Mouse (Mus musculus) heart, embryonic 16.5 days (tissue): Measurements from ENCODE around the gene Hsd3b6. TPM values are rescaled to one million over a fixed set of nuclear protein-coding genes. Genes with fewer than 3 reads are reported as not detected.

Experiments used
- ATAC-seq: fragments of 200-750 bp; cut with Nextera tagmentation; replicated peaks from 2 replicates; pipeline ENCODE4 v1.8.0; 2017; ENCODE audit warnings: moderate number of reproducible peaks; ENCODE audit not compliant: insufficient read depth, low FRiP score; ENCODE audit errors: extremely low read depth
- H3K27ac ChIP-seq: fragments of 300-500 bp; sonication (generic); 2 replicates; pipeline ENCODE4 v1.5.1; 2014; ENCODE audit warnings: mild to moderate bottlenecking, low read length, control low read depth, moderate library complexity
- H3K27me3 ChIP-seq: fragments of 300-500 bp; sonication (generic); 2 replicates; pipeline ENCODE4 v1.6.1; 2014; ENCODE audit warnings: low read length, mixed read lengths; ENCODE audit not compliant: control insufficient read depth, insufficient read depth
- H3K36me3 ChIP-seq: fragments of 300-500 bp; sonication (generic); 2 replicates; pipeline ENCODE4 v1.6.1; 2014; ENCODE audit not compliant: control insufficient read depth, insufficient read depth
- H3K4me1 ChIP-seq: fragments of 300-500 bp; sonication (generic); 2 replicates; pipeline ENCODE4 v1.6.1; 2014; ENCODE audit warnings: low read length, mixed read lengths; ENCODE audit not compliant: control insufficient read depth, insufficient read depth
- H3K4me2 ChIP-seq: fragments of 300-500 bp; sonication (generic); 2 replicates; pipeline ENCODE4 v1.6.1; 2014; ENCODE audit warnings: low read depth, mild to moderate bottlenecking, control low read depth, low read length
- H3K4me3 ChIP-seq: fragments of 300-500 bp; sonication (generic); 2 replicates; pipeline ENCODE4 v1.5.1; 2014; ENCODE audit warnings: mild to moderate bottlenecking, control low read depth, low read length
- H3K9ac ChIP-seq: fragments of 300-500 bp; sonication (generic); 2 replicates; pipeline ENCODE4 v1.6.1; 2014; ENCODE audit warnings: low read length, control low read depth
- H3K9me3 ChIP-seq: fragments of 300-500 bp; sonication (generic); replicated peaks from 2 replicates; pipeline ENCODE4 v1.6.1; 2016; ENCODE audit warnings: low read length; ENCODE audit not compliant: control insufficient read depth
- WGBS: fragments of 180-500 bp; shearing (Covaris S2); extraction: QIAGEN DNeasy Blood & Tissue Kit; methylation state at CpG from one replicate; pipeline ENCODE4 v1.1.7; 2014; 5-methylcytosine and 5-hydroxymethylcytosine counted together
- polyA plus RNA-seq: library from polyadenylated mRNA; unstranded; fragments of >200 nt; fragmentation: Nextera tagmentation; extraction: Ambion mirVana; gene quantifications from 2 replicates; pipeline ENCODE4 v1.2.1, GENCODE M21; 2015

The Hsd3b6 gene
- 1.5 TPM in 2 replicates for polyA plus RNA-seq

DNA sequence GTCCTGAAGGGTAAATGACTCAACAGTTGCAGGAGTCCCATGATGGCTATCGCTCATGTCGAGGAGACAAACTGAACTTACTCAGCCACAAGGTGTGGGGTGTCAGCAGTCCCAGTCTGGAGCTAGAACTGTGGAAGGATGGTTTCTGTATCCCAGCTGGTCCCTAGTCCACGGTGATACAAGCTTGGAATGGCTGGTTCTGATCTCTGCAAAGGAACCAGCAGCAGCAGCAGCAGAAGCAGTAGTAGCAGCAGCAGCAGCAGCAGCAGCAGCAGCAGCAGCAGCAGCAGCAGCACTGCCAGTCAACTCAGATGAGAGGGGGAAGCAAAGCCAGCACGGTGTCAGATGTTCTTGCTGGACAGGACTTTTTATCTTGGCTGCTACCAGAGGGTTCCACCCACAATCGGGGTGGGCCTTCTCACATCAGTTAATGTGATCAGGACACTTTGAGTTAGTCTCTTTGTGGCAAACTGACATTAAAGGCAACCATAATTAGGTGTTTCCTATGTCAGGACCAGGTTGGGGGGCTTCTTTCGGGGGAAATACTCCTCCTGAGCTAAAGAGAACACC is at the start of gene Hsd3b6:
Gene Hsd3b6 (minus strand): TSS at position 343 of the 570 bp plus-strand sequence.
- Histone ChIP-seq H3K4me1 (no peaks in the 10 kb centered on the region), H3K27ac (no peak within 1 kb of the TSS), H3K4me2 (no peak within 1 kb of the TSS), H3K9me3 (no peaks in the 10 kb centered on the region), H3K27me3 (no peaks in the 10 kb centered on the region), H3K9ac (no peak within 1 kb of the TSS), H3K4me3 (no peak within 1 kb of the TSS), H3K36me3 (no peaks in the 10 kb centered on the region)
- ATAC-seq = no peak
- 57% methylated on average over 6 of the region's 6 CpGs for WGBS

DNA sequence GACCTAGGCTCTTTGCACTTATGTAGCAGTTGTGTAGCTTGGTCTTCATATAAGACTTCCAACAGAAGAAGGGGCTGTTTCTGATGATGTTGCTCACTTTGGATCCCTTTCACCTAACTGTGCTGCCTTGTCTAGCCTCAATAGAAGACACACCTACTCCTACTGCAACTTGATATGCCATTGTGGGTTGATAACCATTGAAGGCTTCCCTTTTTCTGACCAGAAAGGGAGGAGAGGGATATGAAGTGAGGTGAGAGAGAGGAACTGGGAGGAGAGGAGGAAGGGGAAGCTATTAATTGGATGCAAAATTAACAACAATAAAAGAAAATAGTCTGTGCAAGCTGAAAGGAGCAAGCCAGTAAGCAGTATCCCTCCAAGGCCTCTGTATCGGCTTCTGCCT is 48.6 kb upstream of the Hsd3b6 start:
- WGBS = 96% methylated on average over 1 of the region's 1 CpGs
- Histone ChIP-seq H3K27me3 (no peaks in the 10 kb centered on the region; the same call in 1 of the 2 replicates), H3K4me2 (no peak overlapping the region), H3K4me1 (no peaks in the 10 kb centered on the region), H3K9ac (no peak overlapping the region), H3K27ac (no peak overlapping the region), H3K9me3 (no peaks in the 10 kb centered on the region), H3K36me3 (no peaks in the 10 kb centered on the region), H3K4me3 (no peak overlapping the region)
- ATAC-seq = no peak

DNA sequence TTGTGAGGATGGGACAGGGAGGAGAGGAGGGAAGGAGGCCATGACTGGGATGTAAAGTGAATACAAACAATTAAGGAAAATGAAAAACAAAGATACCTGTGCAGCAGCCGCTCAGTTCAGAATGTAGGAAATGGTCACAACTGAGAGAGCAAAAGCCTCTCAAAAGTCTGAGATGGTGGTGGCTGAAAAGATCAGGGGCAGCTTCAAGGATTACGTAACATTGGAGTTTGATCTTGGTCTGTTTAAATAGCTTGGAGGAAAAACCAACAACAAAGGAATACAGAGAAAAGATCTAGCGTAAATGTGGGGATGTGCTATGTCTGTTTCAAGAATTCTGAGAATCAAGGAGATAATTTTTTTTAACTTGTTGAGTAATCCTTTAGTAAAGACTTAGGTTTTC is 45.3 kb upstream of the Hsd3b6 start, which contains the start of gene Hsd3b1:
Gene Hsd3b1 (minus strand): TSS at position 219 of the 400 bp plus-strand sequence.
- H3K4me3 ChIP-seq = no peak within 1 kb of the TSS
- H3K9ac ChIP-seq = no peak within 1 kb of the TSS
- H3K27ac ChIP-seq = no peak within 1 kb of the TSS
- 0 out of 2 replicates have a peak, but pooled peaks cover 2% of the 10 kb centered on the region for H3K4me1 ChIP-seq
- no peak for ATAC-seq
- H3K27me3 ChIP-seq = no peaks in the 10 kb centered on the region; the same call in 1 of the 2 replicates
- no peak within 1 kb of the TSS for H3K4me2 ChIP-seq
- H3K36me3 ChIP-seq = no peaks in the 10 kb centered on the region
- no peaks in the 10 kb centered on the region for H3K9me3 ChIP-seq
- WGBS = 92% methylated on average over 3 of the region's 3 CpGs

DNA sequence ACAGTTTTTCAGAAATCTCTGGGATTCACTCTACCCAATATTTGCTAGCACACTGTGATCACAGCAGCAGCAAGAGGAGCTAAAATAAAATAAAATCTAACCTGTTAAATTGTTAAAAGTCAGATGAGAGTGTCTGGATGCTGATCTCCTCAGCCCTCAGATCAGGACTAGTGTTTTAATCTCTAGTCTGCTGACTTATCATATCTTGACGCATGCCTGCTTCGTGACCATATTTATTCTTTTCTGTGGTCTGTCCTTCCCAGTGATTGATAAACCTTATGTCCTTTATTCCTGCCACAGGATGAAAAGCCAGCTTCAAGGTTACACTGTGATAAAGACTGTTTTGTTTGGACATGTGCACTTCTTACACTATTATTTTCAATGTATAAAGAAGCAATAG is 43.8 kb upstream of the Hsd3b6 start:
- Histone ChIP-seq H3K4me1 (0 out of 2 replicates have a peak, but pooled peaks cover 2% of the 10 kb centered on the region), H3K9ac (no peak overlapping the region), H3K4me3 (no peak overlapping the region), H3K9me3 (no peaks in the 10 kb centered on the region), H3K36me3 (no peaks in the 10 kb centered on the region), H3K27me3 (no peaks in the 10 kb centered on the region; the same call in 1 of the 2 replicates), H3K27ac (no peak overlapping the region), H3K4me2 (no peak overlapping the region)
- WGBS = 30% methylated on average over 2 of the region's 2 CpGs
- ATAC-seq = no peak

DNA sequence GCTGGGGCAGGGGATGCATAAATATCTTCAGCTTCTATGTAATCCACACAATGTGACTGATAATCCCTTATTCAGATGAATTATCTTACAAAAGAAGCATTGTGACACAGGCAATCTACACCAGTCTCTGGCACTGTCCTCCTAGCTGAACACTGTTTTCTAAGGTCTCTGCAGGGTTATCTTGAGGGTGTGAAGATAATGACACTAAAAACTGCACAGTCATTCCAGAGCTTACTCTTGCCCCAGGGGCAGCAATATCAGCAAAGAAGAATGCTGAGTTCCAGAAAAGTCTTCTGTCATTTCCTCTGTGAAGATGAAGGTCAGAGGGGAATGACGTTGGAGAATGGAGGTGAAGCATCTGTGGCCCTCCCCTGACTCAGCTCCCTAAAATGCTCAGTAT is 42.6 kb upstream of the Hsd3b6 start:
- 0 out of 2 replicates have a peak, but pooled peaks cover 2% of the 10 kb centered on the region for H3K4me1 ChIP-seq
- H3K9me3 ChIP-seq = no peaks in the 10 kb centered on the region
- no peak overlapping the region for H3K27ac ChIP-seq
- no peak for ATAC-seq
- WGBS = 7% methylated on average over 1 of the region's 1 CpGs
- no peaks in the 10 kb centered on the region for H3K27me3 ChIP-seq
- no peaks in the 10 kb centered on the region for H3K36me3 ChIP-seq
- H3K4me3 ChIP-seq = no peak overlapping the region
- no peak overlapping the region for H3K4me2 ChIP-seq
- no peak overlapping the region for H3K9ac ChIP-seq

DNA sequence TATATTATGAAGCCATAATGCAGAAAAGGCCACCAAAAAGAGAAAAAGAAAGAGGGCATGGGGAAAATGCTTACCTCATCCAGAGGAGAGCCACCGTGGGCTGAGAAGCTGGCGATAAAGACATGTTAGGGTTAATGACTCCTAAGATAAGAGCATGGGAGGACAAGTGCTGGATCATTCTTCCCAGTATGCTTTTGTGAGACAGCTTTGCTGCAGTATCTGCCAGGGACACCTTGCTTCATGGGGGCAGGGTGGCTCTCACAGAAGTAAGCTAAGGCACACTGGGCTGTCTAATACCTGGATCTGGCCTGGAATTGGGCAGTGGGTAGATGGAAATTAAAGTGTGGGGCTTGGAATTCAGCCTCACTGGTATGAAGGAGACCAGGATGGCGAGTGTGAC is 40.9 kb upstream of the Hsd3b6 start:
- no peak for ATAC-seq
- Histone ChIP-seq H3K36me3 (no peaks in the 10 kb centered on the region), H3K9ac (no peak overlapping the region), H3K27me3 (no peaks in the 10 kb centered on the region), H3K4me2 (no peak overlapping the region), H3K27ac (no peak overlapping the region), H3K9me3 (no peaks in the 10 kb centered on the region), H3K4me3 (no peak overlapping the region), H3K4me1 (0 out of 2 replicates have a peak, but pooled peaks cover 2% of the 10 kb centered on the region)
- WGBS = 55% methylated on average over 3 of the region's 3 CpGs

DNA sequence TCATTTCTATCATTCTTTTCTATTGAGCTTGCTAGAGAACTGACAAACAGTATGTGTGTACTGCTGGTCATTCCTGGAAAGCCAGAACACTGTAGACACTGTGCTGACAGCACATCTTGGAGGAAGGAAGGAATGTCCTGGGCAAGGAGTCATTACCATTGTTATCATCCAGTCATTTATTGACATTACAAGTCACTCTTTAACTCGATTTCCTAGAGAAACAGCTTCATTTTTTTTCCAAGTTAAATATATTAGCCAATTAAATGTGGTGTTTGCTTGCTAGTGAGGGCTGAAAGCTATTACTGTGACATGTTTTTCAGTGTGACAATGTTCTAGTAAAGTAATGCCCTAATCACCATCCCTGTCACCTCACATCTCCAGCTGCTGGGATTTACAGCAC is 39.4 kb upstream of the Hsd3b6 start:
- no peak overlapping the region for H3K4me3 ChIP-seq
- H3K9me3 ChIP-seq = no peaks in the 10 kb centered on the region
- ATAC-seq = no peak
- H3K9ac ChIP-seq = no peak overlapping the region
- H3K27ac ChIP-seq = no peak overlapping the region
- WGBS = 7% methylated on average over 1 of the region's 1 CpGs
- H3K27me3 ChIP-seq = no peaks in the 10 kb centered on the region
- 0 out of 2 replicates have a peak, but pooled peaks cover 2% of the 10 kb centered on the region for H3K4me1 ChIP-seq
- H3K4me2 ChIP-seq = no peak overlapping the region
- no peaks in the 10 kb centered on the region for H3K36me3 ChIP-seq

DNA sequence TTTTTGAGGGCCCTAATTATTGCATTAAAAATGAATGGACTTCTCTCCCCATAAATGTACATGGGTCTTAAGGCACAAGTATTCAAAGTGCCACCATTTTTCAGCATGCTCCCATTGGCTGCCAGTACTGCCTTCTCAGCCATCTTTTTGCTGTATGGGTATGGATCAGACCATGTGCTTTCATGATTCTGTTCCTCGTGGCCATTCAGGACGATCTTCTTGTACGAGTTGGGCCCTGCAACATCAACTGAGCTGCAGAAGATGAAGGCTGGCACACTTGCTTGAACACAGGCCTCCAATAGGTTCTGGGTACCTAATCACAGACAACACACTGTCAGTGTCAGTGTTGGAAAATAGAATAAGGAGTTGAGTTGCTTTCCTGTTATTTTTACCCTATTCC is 38.8 kb upstream of the Hsd3b6 start:
- 86% methylated on average over 3 of the region's 3 CpGs for WGBS
- H3K4me3 ChIP-seq = no peak overlapping the region
- H3K36me3 ChIP-seq = no peaks in the 10 kb centered on the region
- H3K9me3 ChIP-seq = no peaks in the 10 kb centered on the region
- H3K27me3 ChIP-seq = no peaks in the 10 kb centered on the region
- H3K27ac ChIP-seq = no peak overlapping the region
- H3K9ac ChIP-seq = no peak overlapping the region
- no peak overlapping the region for H3K4me2 ChIP-seq
- no peak for ATAC-seq
- 0 out of 2 replicates have a peak, but pooled peaks cover 2% of the 10 kb centered on the region for H3K4me1 ChIP-seq

DNA sequence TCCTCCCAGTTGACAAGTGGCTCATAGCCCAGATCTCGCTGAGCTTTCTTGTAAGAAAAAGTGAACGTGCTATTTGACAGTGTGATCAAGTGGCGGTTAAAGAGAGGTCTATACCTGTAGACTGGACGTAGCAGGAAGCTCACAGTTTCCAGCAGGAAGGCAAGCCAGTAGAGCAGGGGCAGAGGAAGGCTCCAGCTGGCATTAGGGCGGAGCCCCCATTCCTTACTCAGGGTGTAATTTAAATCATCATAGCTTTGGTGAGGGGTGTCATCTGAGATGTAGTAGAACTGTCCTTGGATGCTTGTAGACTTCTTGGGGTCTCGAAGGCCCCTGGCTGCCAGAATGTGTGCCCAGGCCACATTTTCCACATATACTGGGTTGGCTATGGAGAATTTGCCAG is 38.4 kb upstream of the Hsd3b6 start:
- Histone ChIP-seq H3K36me3 (no peaks in the 10 kb centered on the region), H3K9ac (no peak overlapping the region), H3K4me2 (no peak overlapping the region), H3K9me3 (no peaks in the 10 kb centered on the region), H3K4me1 (0 out of 2 replicates have a peak, but pooled peaks cover 2% of the 10 kb centered on the region), H3K27ac (no peak overlapping the region), H3K27me3 (no peaks in the 10 kb centered on the region), H3K4me3 (no peak overlapping the region)
- ATAC-seq = no peak
- 81% methylated on average over 6 of the region's 6 CpGs for WGBS
